Mouse (Mus musculus) testis, adult 2 months (tissue): ENCODE data around the gene Camkv. TPM values are rescaled to one million over a fixed set of nuclear protein-coding genes. Genes with fewer than 3 reads are reported as not detected.

Source experiments
- H3K27ac ChIP-seq: fragments of 200-500 bp; 2 replicates; pipeline ENCODE4 v1.5.1; 2012; ENCODE audit warnings: low read depth, low read length; ENCODE audit not compliant: control insufficient read depth, insufficient read depth
- H3K27me3 ChIP-seq: fragments of 200-500 bp; 2 replicates; pipeline ENCODE4 v1.6.1; 2012; ENCODE audit warnings: mild to moderate bottlenecking, low read length, moderate library complexity; ENCODE audit not compliant: control insufficient read depth, insufficient read depth
- H3K36me3 ChIP-seq: fragments of 200-500 bp; 2 replicates; pipeline ENCODE4 v1.6.1; 2012; ENCODE audit warnings: mild to moderate bottlenecking, low read length; ENCODE audit not compliant: control insufficient read depth, insufficient read depth
- H3K4me1 ChIP-seq: fragments of 200-500 bp; 2 replicates; pipeline ENCODE4 v1.6.1; 2012; ENCODE audit warnings: low read length; ENCODE audit not compliant: control insufficient read depth, insufficient read depth
- H3K4me3 ChIP-seq: fragments of 200-500 bp; 2 replicates; pipeline ENCODE4 v1.5.1; 2012; ENCODE audit warnings: low read depth, mild to moderate bottlenecking, low read length, moderate library complexity, mixed read lengths; ENCODE audit not compliant: control insufficient read depth
- CTCF ChIP-seq: fragments of 200-500 bp; IDR thresholded peaks from 2 replicates; pipeline ENCODE4 v1.5.1; 2012; ENCODE audit warnings: low read depth, mild to moderate bottlenecking, inconsistent platforms, low read length, moderate library complexity; ENCODE audit not compliant: control insufficient read depth, insufficient read depth, insufficient replicate concordance
- POLR2A ChIP-seq: fragments of 200-500 bp; IDR thresholded peaks from 2 replicates; pipeline ENCODE4 v1.6.1; 2012; ENCODE audit warnings: low read depth, mild to moderate bottlenecking, inconsistent platforms, low read length, moderate library complexity; ENCODE audit not compliant: control insufficient read depth
- polyA plus RNA-seq: library from polyadenylated mRNA; depleted of rRNA; stranded (reverse); fragments of >200 nt; gene quantifications from 2 replicates; pipeline ENCODE4 v1.2.3, GENCODE M21; 2012

Gene Camkv
- polyA plus RNA-seq, 1 experiment: 6.5 TPM

DNA sequence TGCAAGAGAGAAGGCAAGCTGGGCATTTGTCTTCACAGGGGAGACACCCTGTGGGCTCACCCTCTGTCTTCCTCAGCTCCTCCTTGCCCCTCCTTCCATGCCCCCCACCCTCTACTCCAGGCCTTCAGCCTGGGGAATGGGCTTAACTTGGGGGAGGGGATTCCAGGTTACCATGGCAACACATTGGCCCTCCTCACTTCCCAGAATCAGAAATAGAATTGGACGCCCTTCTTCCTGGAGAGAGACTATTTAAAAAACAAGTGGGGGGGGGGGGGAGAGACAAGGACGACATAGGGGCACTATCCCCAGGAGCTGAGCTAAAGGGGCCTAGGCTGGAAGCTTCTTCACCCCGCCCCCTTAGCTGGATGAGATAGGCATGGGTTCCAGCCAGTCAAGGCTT is 10.2 kb upstream of the Camkv start:
- Histone ChIP-seq H3K36me3 (no peaks in the 10 kb centered on the region), H3K4me1 (peaks cover 4% of the 10 kb centered on the region), H3K4me3 (no peak overlapping the region; the same call in none of the 2 replicates), H3K27ac (no peak overlapping the region), H3K27me3 (no peaks in the 10 kb centered on the region)
- TF ChIP-seq POLR2A (no peak), CTCF (no peak)

DNA sequence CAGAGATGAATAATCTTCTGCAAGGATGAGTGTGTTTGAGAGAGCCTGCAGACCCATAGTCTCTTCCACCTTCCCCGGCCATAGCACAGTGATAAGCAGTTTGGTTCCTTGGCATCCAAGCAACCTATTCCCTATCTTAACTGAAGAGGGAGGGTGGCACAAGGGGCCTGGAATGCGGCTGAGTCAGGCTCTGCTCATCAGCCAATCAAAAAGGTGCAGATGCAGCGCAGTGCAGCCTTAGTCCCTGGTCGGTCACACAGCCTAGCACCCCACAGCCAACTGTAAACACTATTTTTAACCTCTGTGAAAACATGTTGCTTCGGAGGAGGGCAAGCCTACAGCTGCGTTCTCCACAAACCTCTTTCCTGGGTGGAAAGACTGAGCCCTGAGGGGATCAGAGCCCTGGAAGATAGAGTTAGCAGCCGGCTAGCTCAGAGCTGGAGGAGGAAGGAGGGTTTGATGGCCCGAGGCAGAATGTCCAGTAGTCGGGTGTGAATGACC is 8.5 kb upstream of the Camkv start:
- Histone ChIP-seq H3K36me3 (no peaks in the 10 kb centered on the region), H3K27ac (no peak overlapping the region), H3K4me3 (peak overlapping the region; percentile 75), H3K4me1 (peaks cover 4% of the 10 kb centered on the region), H3K27me3 (no peaks in the 10 kb centered on the region)
- TF ChIP-seq POLR2A: no peak
- no peak for TF ChIP-seq CTCF

DNA sequence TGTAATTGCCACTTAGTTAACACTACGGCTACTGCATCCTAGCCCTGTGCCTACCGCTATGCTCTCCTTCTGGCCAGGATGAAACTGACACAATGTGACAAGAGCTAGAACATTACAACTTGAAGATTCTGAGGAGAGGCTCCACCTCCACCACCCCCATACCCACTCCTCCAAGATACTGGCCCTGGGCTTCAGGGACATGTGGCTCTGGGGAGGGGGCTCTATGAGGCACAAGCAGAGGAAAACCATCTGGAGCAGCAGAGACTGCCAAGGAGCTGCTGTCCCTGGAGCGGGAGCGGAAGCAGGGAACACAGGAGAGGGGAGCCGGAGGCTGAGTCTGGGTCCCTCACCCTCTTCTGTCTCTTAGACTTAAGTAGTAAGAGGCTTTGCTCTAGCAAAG is 7.7 kb upstream of the Camkv start:
- peak overlapping the region; percentile 84 for H3K4me3 ChIP-seq
- H3K36me3 ChIP-seq: no peaks in the 10 kb centered on the region
- H3K27ac ChIP-seq: peak overlapping the region; percentile 44
- no peaks in the 10 kb centered on the region for H3K27me3 ChIP-seq
- no peak for TF ChIP-seq CTCF
- no peak for TF ChIP-seq POLR2A
- peaks cover 4% of the 10 kb centered on the region for H3K4me1 ChIP-seq

DNA sequence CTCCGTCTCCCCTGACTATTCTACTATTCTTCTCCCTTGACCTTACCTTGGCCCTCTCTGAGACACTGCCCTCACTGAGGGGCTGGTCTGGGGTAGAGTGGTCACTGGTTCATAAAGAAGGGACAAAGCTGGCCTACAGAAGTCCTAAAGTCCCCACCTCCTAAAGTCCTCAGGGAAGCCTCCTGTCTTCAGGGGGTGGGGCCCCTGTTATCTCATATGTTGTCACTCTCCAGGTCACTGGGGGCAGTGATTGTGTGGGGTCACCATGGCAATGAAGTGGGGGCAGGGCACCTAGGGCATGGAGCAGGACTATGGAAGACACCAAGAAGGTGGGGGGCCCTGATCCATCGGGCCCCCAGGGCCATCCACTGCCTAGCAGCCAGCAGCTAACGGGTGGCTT is 7.3 kb upstream of the Camkv start, which contains the start of gene Actl11:
TSS of gene Actl11 (plus strand) at position 301 of the 400 bp plus-strand sequence.
- peak within 1 kb of the TSS; percentile 44 for H3K27ac ChIP-seq
- no peaks in the 10 kb centered on the region for H3K36me3 ChIP-seq
- peak within 1 kb of the TSS; percentile 84 for H3K4me3 ChIP-seq
- TF ChIP-seq POLR2A (peak; percentile 51; the same call in 1 of the 2 replicates), CTCF (no peak)
- H3K27me3 ChIP-seq: no peaks in the 10 kb centered on the region
- peaks cover 4% of the 10 kb centered on the region for H3K4me1 ChIP-seq

DNA sequence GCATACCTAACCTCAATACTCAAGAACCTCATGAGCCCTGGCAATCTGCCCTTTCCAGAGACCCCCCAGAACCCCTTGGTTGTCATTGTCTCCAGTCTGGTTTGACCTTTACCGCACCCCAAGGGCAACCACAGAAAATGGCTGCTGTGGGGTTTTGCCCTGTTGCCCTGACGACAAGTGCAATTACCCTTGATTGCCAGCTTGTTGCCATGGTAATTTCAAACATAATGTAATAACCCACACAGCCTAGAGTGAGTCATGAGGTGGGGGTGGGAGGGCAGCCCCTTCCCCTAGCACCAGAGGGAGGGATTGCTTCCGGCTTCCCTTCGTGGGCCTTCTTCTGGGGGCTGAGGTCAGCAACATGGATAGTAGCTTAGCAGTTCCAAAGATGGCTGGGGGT is 3.3 kb upstream of the Camkv start:
- Histone ChIP-seq H3K4me3 (peak overlapping the region; percentile 84), H3K27me3 (no peaks in the 10 kb centered on the region), H3K27ac (no peak overlapping the region), H3K36me3 (no peaks in the 10 kb centered on the region), H3K4me1 (peaks cover 17% of the 10 kb centered on the region)
- TF ChIP-seq POLR2A (no peak), CTCF (no peak)

DNA sequence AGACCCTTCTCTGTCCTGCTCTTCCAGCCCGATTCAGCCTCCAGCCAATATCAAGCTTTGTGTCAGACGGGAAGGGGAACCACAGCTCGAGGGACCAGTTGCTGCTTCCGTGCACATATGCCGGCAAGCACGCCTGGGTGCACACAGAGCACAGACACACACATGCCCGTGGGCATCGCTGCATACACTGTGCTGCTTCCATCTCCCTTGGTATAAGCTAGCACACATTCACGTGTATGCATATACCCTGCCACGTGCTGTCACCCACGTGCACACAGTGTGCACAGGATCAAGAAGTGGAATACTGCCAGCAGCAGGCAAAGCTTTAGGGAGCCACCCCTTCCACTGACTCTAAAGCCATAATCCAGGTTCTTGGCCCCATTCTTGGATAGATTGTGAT is 1.3 kb upstream of the Camkv start:
- TF ChIP-seq CTCF (no peak), POLR2A (no peak)
- Histone ChIP-seq H3K36me3 (no peaks in the 10 kb centered on the region), H3K27me3 (no peaks in the 10 kb centered on the region), H3K4me1 (peaks cover 13% of the 10 kb centered on the region), H3K4me3 (no peak overlapping the region), H3K27ac (no peak overlapping the region)

DNA sequence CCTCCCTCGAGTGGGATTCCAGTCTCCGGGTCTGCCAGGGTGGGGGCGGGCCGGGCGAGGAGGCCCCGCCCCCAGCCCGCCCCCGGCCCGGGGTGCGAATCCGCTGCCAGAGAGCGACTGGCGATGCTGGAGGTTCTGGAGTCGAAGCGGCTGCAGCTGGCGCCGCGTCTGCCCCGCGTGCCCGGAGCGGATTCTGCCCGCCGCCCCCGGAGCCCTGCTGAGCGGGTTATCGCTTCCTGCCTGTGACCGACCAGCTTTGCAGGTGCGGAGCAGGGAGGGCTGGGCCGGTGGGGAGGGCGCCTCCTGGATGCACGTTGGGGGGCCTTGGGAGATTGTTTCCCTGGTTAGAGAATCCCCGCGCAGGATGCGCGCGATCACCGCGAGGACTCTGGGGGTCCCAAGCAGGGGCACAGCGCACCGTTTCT is 328 bp downstream of the Camkv start:
- H3K27ac ChIP-seq: no peak overlapping the region
- TF ChIP-seq POLR2A (no peak), CTCF (no peak)
- no peaks in the 10 kb centered on the region for H3K36me3 ChIP-seq

DNA sequence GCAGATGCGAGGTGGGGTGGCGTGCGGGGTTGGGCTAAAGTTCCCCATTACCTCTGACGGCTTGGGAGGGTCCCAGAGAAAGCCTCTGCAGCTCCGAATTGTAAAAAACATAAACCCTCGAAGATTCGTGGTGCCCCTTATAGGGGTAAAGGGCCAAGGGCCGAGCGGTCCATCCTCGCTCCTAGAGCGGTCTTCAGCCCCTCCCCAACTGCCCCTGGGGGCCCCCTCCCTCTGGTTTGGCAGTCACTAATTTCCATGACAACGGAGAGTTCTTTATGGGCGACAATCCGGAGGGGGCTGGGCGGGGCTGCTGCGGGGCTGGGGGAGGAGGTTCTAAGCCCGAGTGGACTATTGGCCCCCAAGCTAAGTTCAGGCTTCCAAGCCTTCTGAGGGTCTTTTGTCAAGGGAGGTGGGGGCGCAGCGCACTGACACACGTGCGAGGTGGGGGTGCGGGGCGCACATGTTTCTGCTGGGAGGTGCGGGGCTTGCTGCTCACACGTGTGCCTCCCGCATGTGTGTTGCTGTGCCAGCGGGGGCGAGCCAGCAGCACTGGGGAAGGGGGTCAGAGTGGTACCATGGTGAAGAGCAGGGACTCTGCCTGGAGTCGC is 845 bp downstream of the Camkv start:
- Histone ChIP-seq H3K4me1 (peaks cover 13% of the 10 kb centered on the region), H3K4me3 (peak overlapping the region; percentile 86), H3K27ac (no peak overlapping the region), H3K27me3 (no peaks in the 10 kb centered on the region), H3K36me3 (no peaks in the 10 kb centered on the region)
- TF ChIP-seq POLR2A (no peak), CTCF (no peak)

More for the DNA sequence above, 328 bp downstream of the Camkv start:
- H3K27me3 ChIP-seq: no peaks in the 10 kb centered on the region
- H3K4me1 ChIP-seq: peaks cover 13% of the 10 kb centered on the region
- peak overlapping the region; percentile 86 for H3K4me3 ChIP-seq
